1 mouse cellular context compared by ENCODE assay signal in the genomic region with DNA sequence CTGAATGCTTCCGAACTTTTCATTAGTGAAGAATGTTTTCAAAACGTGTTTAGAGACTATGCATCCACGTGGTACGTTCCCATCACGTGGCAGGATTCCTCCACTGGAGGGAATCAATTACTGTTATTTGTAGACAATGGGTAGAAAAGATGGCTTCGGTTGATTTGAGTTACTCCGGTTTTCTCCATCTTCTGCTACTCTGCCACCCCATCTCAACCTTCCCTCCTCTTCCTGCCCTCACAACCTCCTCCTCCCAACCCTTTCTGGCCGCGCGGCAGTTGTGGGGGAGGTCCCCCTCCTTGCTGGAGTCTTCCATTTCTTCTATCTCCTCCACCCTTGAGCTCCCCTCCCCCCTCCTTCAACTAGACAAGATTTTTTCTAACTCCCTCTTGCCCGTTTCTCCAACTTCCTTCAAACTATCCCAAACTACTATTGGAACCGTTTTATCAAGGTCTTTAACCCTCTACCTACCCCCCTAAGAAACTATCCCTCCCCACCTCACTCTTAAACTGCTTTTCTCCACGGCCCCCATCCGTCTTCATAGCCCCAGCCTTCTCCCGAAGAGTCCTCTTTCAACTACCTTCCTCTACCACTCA.
A peak's percentile ranks its signal among the peaks of the same experiment; 100 is the strongest.
TF ChIP-seq lines count a peak whose summit lies in the region.

No protein-coding gene starts in this region.

TF ChIP-seq in MEL, 35 proteins besides CTCF, POLR2A, EP300 and RAD21 (continued from another document):
- TF ChIP-seq MXI1 (IDR thresholded peaks at IDR 0.05; ENCODE audit: low read depth, low read length) (peak; percentile 91), TCF12 (IDR thresholded peaks at IDR 0.05; ENCODE audit: low read depth, low read length) (peak; percentile 28; the same call in 1 of the 2 replicates), ZMIZ1 (IDR thresholded peaks at IDR 0.05; ENCODE audit: low read depth, low read length) (peak; percentile 30; the same call in 1 of the 2 replicates), USF1 (IDR thresholded peaks at IDR 0.05; ENCODE audit: low read depth, low read length) (peak; percentile 88), UBTF (IDR thresholded peaks at IDR 0.05; ENCODE audit: borderline replicate concordance, insufficient read depth, low read depth, low read length) (no peak), MAFK (IDR thresholded peaks at IDR 0.05; ENCODE audit: borderline replicate concordance, low read depth, low read length) (no peak), BHLHE40 (IDR thresholded peaks at IDR 0.05; ENCODE audit: borderline replicate concordance, low read depth, low read length) (no peak; the same call in 1 of the 2 replicates)
